In the genomic region with DNA sequence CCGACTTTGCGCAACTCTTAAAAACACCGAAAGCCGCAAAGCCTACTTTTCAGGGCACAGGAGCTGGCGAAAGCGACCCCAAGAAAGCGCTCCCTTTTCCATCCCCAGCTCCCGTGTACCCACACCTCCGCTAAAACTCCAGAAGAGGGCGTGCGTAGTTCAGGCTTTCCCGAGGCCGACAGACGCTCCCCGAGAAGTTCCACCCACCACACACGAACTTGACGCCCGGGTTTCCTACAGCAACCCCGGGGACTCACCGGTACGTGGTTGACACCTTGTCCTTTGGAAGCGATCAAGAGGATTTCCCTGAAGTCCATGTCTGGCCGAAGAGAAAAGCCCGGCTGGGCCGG, we compare ENCODE assay signal across 8 mouse cellular contexts. TPM values are rescaled to one million over a fixed set of nuclear protein-coding genes. Genes with fewer than 3 reads are reported as not detected.
A peak's percentile ranks its signal among the peaks of the same experiment; 100 is the strongest.
DNase-seq lines count a peak whose midpoint lies in the region; ATAC-seq and TF ChIP-seq lines count a peak whose summit lies in the region.

No protein-coding gene starts in this region.

- DNase-seq in heart, adult 2 months, result no peak
- no peak for DNase-seq in heart, postnatal 10 days
- DNase-seq in liver, result peak; percentile 81
- no peak for DNase-seq in yolk sac, embryonic 10.5 days (ENCODE audit: low spot score)
- no peak for DNase-seq in gastrocnemius, postnatal 10 days

- peak overlapping the region; percentile 92 for H3K27ac ChIP-seq in heart, adult 2 months
- H3K27ac ChIP-seq in ES-Bruce4 (ENCODE audit: insufficient read depth, low read length), result peak overlapping the region; percentile 5; the same call in 1 of the 2 replicates
- peak overlapping the region; percentile 84 for H3K27ac ChIP-seq in stomach, embryonic 14.5 days (ENCODE audit: low read length)

- peaks cover 13% of the 10 kb centered on the region for H3K4me1 ChIP-seq in heart, adult 2 months (ENCODE audit: control insufficient read depth, insufficient read depth, low read length)
- peaks cover 4% of the 10 kb centered on the region for H3K4me1 ChIP-seq in ES-Bruce4 (ENCODE audit: control insufficient read depth, insufficient read depth, low read length)
- peaks cover 20% of the 10 kb centered on the region for H3K4me1 ChIP-seq in stomach, embryonic 14.5 days (ENCODE audit: control insufficient read depth, insufficient read depth, low read length)

- intact Hi-C loops in heart, adult 2 months (cut with DNase I), result loop anchor here (5.0 kb wide), 2 partner anchors 85 to 210 kb away; a partner anchor contains a TSS
- intact Hi-C loops in heart, postnatal 10 days (cut with DNase I), result no loop called here

- peak; percentile 74 for TF ChIP-seq CTCF in heart, adult 2 months (IDR thresholded peaks at IDR 0.05)
- TF ChIP-seq CTCF in ES-Bruce4 (IDR thresholded peaks at IDR 0.05; ENCODE audit: low read depth, low read length), result peak; percentile 41

- peaks cover 8% of the 10 kb centered on the region for H3K9me3 ChIP-seq in ES-Bruce4 (replicated peaks; ENCODE audit: control insufficient read depth, insufficient read depth, low read length, poor library complexity, severe bottlenecking)
- H3K9me3 ChIP-seq in stomach, embryonic 14.5 days (ENCODE audit: control insufficient read depth, low read depth, low read length), result no peaks in the 10 kb centered on the region

- peak overlapping the region; percentile 80 for H3K9ac ChIP-seq in heart, adult 2 months (ENCODE audit: low read depth, low read length)
- H3K9ac ChIP-seq in ES-Bruce4 (ENCODE audit: low read depth, poor library complexity, severe bottlenecking), result peak overlapping the region; percentile 24
- peak overlapping the region; percentile 62 for H3K9ac ChIP-seq in stomach, embryonic 14.5 days (replicated peaks; ENCODE audit: low read depth, low read length)

- H3K4me3 ChIP-seq in heart, adult 2 months, result peak overlapping the region; percentile 79
- H3K4me3 ChIP-seq in ES-Bruce4 (ENCODE audit: low read depth, low read length), result peak overlapping the region; percentile 92
- peak overlapping the region; percentile 77 for H3K4me3 ChIP-seq in stomach, embryonic 14.5 days (ENCODE audit: low read depth, low read length)

- under 1% methylated on average over 25 of the region's 25 CpGs for WGBS in heart, adult 2 months
- 0% methylated on average over 25 of the region's 25 CpGs for WGBS in stomach, embryonic 14.5 days

- no peaks in the 10 kb centered on the region for H3K27me3 ChIP-seq in heart, adult 2 months (ENCODE audit: control insufficient read depth, insufficient read depth, low read length)
- H3K27me3 ChIP-seq in ES-Bruce4 (ENCODE audit: control insufficient read depth, insufficient read depth, low read length, poor library complexity, severe bottlenecking), result no peaks in the 10 kb centered on the region
- no peaks in the 10 kb centered on the region for H3K27me3 ChIP-seq in stomach, embryonic 14.5 days (ENCODE audit: control insufficient read depth, insufficient read depth, low read length)

- no peak for TF ChIP-seq EP300 in heart, adult 2 months (IDR thresholded peaks at IDR 0.05; ENCODE audit: insufficient read depth, low read depth, low read length)
- TF ChIP-seq EP300 in ES-Bruce4 (IDR thresholded peaks at IDR 0.05; ENCODE audit: insufficient read depth, low read depth, low read length), result no peak

- TF ChIP-seq POLR2A in heart, adult 2 months (IDR thresholded peaks at IDR 0.05; ENCODE audit: insufficient read depth, low read depth, low read length), result no peak
- TF ChIP-seq POLR2A in ES-Bruce4 (IDR thresholded peaks at IDR 0.05; ENCODE audit: insufficient read depth, low read length), result no peak

- peaks cover 1% of the 10 kb centered on the region; the same call in 1 of the 2 replicates for H3K79me2 ChIP-seq in heart, adult 2 months (replicated peaks; ENCODE audit: control insufficient read depth, insufficient read depth, low read length)

- peaks cover 5% of the 10 kb centered on the region for H3K36me3 ChIP-seq in heart, adult 2 months (ENCODE audit: control insufficient read depth, insufficient read depth, low read length)
- H3K36me3 ChIP-seq in ES-Bruce4 (ENCODE audit: control insufficient read depth, insufficient read depth, low read length, poor library complexity, severe bottlenecking), result no peaks in the 10 kb centered on the region
- no peaks in the 10 kb centered on the region for H3K36me3 ChIP-seq in stomach, embryonic 14.5 days (ENCODE audit: control insufficient read depth, insufficient read depth, low read length)

- H3K4me2 ChIP-seq in stomach, embryonic 14.5 days (replicated peaks; ENCODE audit: low read depth, low read length), result peak overlapping the region; percentile 85

- peak; percentile 83 for ATAC-seq in erythroid progenitor cell, adult 5-6 weeks (replicated peaks; ENCODE audit: low FRiP score, poor library complexity, severe bottlenecking)
- ATAC-seq in stomach, embryonic 14.5 days (ENCODE audit: insufficient number of reproducible peaks, insufficient read depth, low FRiP score, low read depth), result peak; percentile 50

RNA-seq across cellular contexts. Expression of a gene that starts 0.4 kb away (rescaled TPM):
- total RNA-seq in heart, adult 2 months (2021), result 1 to 10 TPM; 6.9 to 8.5 TPM
- polyA plus RNA-seq in heart, adult 2 months (2012; rRNA removed), result 2.7 and 4.3 TPM in 2 replicates
- 10 to 100 TPM; 12.5 to 13.8 TPM for total RNA-seq in heart, postnatal 10 days (2021)
- 16.8 and 18.0 TPM in 2 replicates for polyA plus RNA-seq in ES-Bruce4 (2011; ENCODE audit: insufficient read depth, insufficient read length, low read depth, missing spikeins)
- 23.1 and 34.8 TPM in 2 replicates for total RNA-seq in erythroid progenitor cell, adult 5-6 weeks (2015; ENCODE audit: low replicate concordance)
- total RNA-seq in erythroid progenitor cell, adult 5-6 weeks (2017; ENCODE audit: low replicate concordance), result 22.1 and 25.8 TPM in 2 replicates
- polyA plus RNA-seq in stomach, embryonic 14.5 days (2014; fragmentation: Nextera tagmentation; extraction: Ambion mirVana), result 18.0 and 19.2 TPM in 2 replicates
- total RNA-seq in gastrocnemius, postnatal 10 days (2021), result 10 to 100 TPM in 1 of 2 experiments, 1 to 10 TPM in 1; 9.9 to 13.1 TPM

RNA-seq across cellular contexts. Expression of a gene that starts 24.4 kb away (rescaled TPM):
- total RNA-seq in heart, adult 2 months (2021), result not detected
- polyA plus RNA-seq in heart, adult 2 months (2012; rRNA removed), result 1.1 TPM in 1 of 2 replicates, not detected in the other
- not detected for total RNA-seq in heart, postnatal 10 days (2021)
- polyA plus RNA-seq in ES-Bruce4 (2011; ENCODE audit: insufficient read depth, insufficient read length, low read depth, missing spikeins), result not detected in 2 replicates
- not detected in 2 replicates for total RNA-seq in erythroid progenitor cell, adult 5-6 weeks (2015; ENCODE audit: low replicate concordance)
- total RNA-seq in erythroid progenitor cell, adult 5-6 weeks (2017; ENCODE audit: low replicate concordance), result not detected in 2 replicates
- not detected in 2 replicates for polyA plus RNA-seq in stomach, embryonic 14.5 days (2014; fragmentation: Nextera tagmentation; extraction: Ambion mirVana)
- not detected for total RNA-seq in gastrocnemius, postnatal 10 days (2021)

RNA-seq across cellular contexts. Expression of a gene that starts 42.6 kb away (rescaled TPM):
- total RNA-seq in heart, adult 2 months (2021), result 10 to 100 TPM; 20.0 to 25.0 TPM
- polyA plus RNA-seq in heart, adult 2 months (2012; rRNA removed), result 45.5 and 54.8 TPM in 2 replicates
- total RNA-seq in heart, postnatal 10 days (2021), result 10 to 100 TPM; 33.8 to 37.3 TPM
- polyA plus RNA-seq in ES-Bruce4 (2011; ENCODE audit: insufficient read depth, insufficient read length, low read depth, missing spikeins), result 2.0 and 2.8 TPM in 2 replicates
- total RNA-seq in erythroid progenitor cell, adult 5-6 weeks (2015; ENCODE audit: low replicate concordance), result 3.6 and 10.1 TPM in 2 replicates
- total RNA-seq in erythroid progenitor cell, adult 5-6 weeks (2017; ENCODE audit: low replicate concordance), result 0.13 TPM in 1 of 2 replicates, not detected in the other
- 24.3 and 25.6 TPM in 2 replicates for polyA plus RNA-seq in stomach, embryonic 14.5 days (2014; fragmentation: Nextera tagmentation; extraction: Ambion mirVana)
- 1 to 10 TPM; 8.2 to 9.0 TPM for total RNA-seq in gastrocnemius, postnatal 10 days (2021)

RNA-seq across cellular contexts. Expression of a gene that starts 49.5 kb away (rescaled TPM):
- 10 to 100 TPM in 1 of 2 experiments, 1 to 10 TPM in 1; 9.0 to 10.3 TPM for total RNA-seq in heart, adult 2 months (2021)
- polyA plus RNA-seq in heart, adult 2 months (2012; rRNA removed), result 2.9 and 5.0 TPM in 2 replicates
- total RNA-seq in heart, postnatal 10 days (2021), result 10 to 100 TPM; 10.8 to 13.4 TPM
- polyA plus RNA-seq in ES-Bruce4 (2011; ENCODE audit: insufficient read depth, insufficient read length, low read depth, missing spikeins), result 56.6 and 64.5 TPM in 2 replicates
- total RNA-seq in erythroid progenitor cell, adult 5-6 weeks (2015; ENCODE audit: low replicate concordance), result 19.8 and 39.0 TPM in 2 replicates
- total RNA-seq in erythroid progenitor cell, adult 5-6 weeks (2017; ENCODE audit: low replicate concordance), result 28.6 and 35.1 TPM in 2 replicates
- polyA plus RNA-seq in stomach, embryonic 14.5 days (2014; fragmentation: Nextera tagmentation; extraction: Ambion mirVana), result 13.1 and 13.4 TPM in 2 replicates
- 10 to 100 TPM; 11.5 to 14.9 TPM for total RNA-seq in gastrocnemius, postnatal 10 days (2021)

Comparison
In these comparisons a context has a peak if more than half of its experiments do, and no peak if none do; other contexts are left out.
1. H3K27ac ChIP-seq: peak in every context shown above with its lines; median percentile 92 in heart, adult 2 months; 84 in stomach, embryonic 14.5 days; 5 in ES-Bruce4.
2. H3K9ac ChIP-seq: peak in every context shown above with its lines; median percentile 80 in heart, adult 2 months; 62 in stomach, embryonic 14.5 days; 24 in ES-Bruce4.